Mouse (Mus musculus): ENCODE measurements around the gene Efhd2. TPM values are rescaled to one million over a fixed set of nuclear protein-coding genes. Genes with fewer than 3 reads are reported as not detected.

Gene Efhd2
- polyA plus RNA-seq (2011; ENCODE audit: insufficient read depth, insufficient read length, low replicate concordance, missing spikeins), result 15.9 and 23.8 TPM in 2 replicates

GRCm38 (mm10) chr4:141874601-141875460 is at the start of gene Efhd2:
Gene Efhd2 (minus strand): TSS chr4:141874920.
- H3K27ac ChIP-seq (ENCODE audit: control insufficient read depth, insufficient read depth, low read depth, low read length, poor library complexity), result peak within 1 kb of the TSS; percentile 55; the same call in 1 of the 2 replicates
- WGBS, result 1% methylated on average over 73 of the region's 73 CpGs
- peaks cover 4% of the 10 kb centered on the region for H3K4me1 ChIP-seq (ENCODE audit: control insufficient read depth, insufficient read depth, low read length)
- TF ChIP-seq CTCF (IDR thresholded peaks at IDR 0.05; ENCODE audit: control insufficient read depth, insufficient read depth, low read length), result no peak
- peak; percentile 85; the same call in 1 of the 2 replicates for TF ChIP-seq POLR2A (IDR thresholded peaks at IDR 0.05; ENCODE audit: borderline replicate concordance, control insufficient read depth, low read depth, low read length)
- peak within 1 kb of the TSS; percentile 83 for H3K4me3 ChIP-seq (replicated peaks; ENCODE audit: control insufficient read depth, low read depth, low read length)

DNA sequence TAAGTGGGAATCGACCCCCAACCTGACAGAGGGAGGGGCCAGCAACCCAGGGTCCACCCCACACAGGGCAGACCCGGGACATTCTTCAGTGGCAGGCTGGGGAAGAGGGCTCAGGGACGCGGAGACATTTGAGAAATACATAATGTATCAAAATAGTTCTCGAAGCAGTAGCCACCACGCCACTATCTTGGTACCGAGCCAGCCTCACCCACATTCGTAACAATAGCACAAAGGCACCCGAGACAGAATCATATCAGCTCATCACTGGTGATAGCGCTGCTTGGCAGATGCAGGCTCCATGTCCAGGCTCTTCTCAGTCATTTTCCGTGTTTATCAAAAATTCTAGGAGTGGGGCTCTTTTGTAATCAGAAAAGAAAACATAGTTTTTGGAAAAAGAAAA is 49.2 kb upstream of the Efhd2 start:
- WGBS, result 74% methylated on average over 11 of the region's 11 CpGs

GRCm38 (mm10) chr4:141920391-141920790 is 45.7 kb upstream of the Efhd2 start:
- WGBS, result 81% methylated on average over 10 of the region's 10 CpGs
- no peak overlapping the region for H3K27ac ChIP-seq (ENCODE audit: control insufficient read depth, insufficient read depth, low read depth, low read length, poor library complexity)
- H3K4me3 ChIP-seq (replicated peaks; ENCODE audit: control insufficient read depth, low read depth, low read length), result no peak overlapping the region
- no peaks in the 10 kb centered on the region for H3K4me1 ChIP-seq (ENCODE audit: control insufficient read depth, insufficient read depth, low read length)
- TF ChIP-seq POLR2A (IDR thresholded peaks at IDR 0.05; ENCODE audit: borderline replicate concordance, control insufficient read depth, low read depth, low read length), result no peak
- TF ChIP-seq CTCF (IDR thresholded peaks at IDR 0.05; ENCODE audit: control insufficient read depth, insufficient read depth, low read length), result no peak

More for the DNA sequence above, 49.2 kb upstream of the Efhd2 start:
- no peak overlapping the region for H3K4me3 ChIP-seq (replicated peaks; ENCODE audit: control insufficient read depth, low read depth, low read length)
- H3K27ac ChIP-seq (ENCODE audit: control insufficient read depth, insufficient read depth, low read depth, low read length, poor library complexity), result no peak overlapping the region
- no peaks in the 10 kb centered on the region for H3K4me1 ChIP-seq (ENCODE audit: control insufficient read depth, insufficient read depth, low read length)
- TF ChIP-seq CTCF (IDR thresholded peaks at IDR 0.05; ENCODE audit: control insufficient read depth, insufficient read depth, low read length), result no peak
- no peak for TF ChIP-seq POLR2A (IDR thresholded peaks at IDR 0.05; ENCODE audit: borderline replicate concordance, control insufficient read depth, low read depth, low read length)

GRCm38 (mm10) chr4:141917735-141918419 is 43.2 kb upstream of the Efhd2 start:
- TF ChIP-seq POLR2A (IDR thresholded peaks at IDR 0.05; ENCODE audit: borderline replicate concordance, control insufficient read depth, low read depth, low read length) (no peak), CTCF (IDR thresholded peaks at IDR 0.05; ENCODE audit: control insufficient read depth, insufficient read depth, low read length) (no peak)
- no peak overlapping the region for H3K4me3 ChIP-seq (replicated peaks; ENCODE audit: control insufficient read depth, low read depth, low read length)
- no peaks in the 10 kb centered on the region for H3K4me1 ChIP-seq (ENCODE audit: control insufficient read depth, insufficient read depth, low read length)
- no peak overlapping the region for H3K27ac ChIP-seq (ENCODE audit: control insufficient read depth, insufficient read depth, low read depth, low read length, poor library complexity)
- WGBS, result 15% methylated on average over 7 of the region's 7 CpGs

DNA sequence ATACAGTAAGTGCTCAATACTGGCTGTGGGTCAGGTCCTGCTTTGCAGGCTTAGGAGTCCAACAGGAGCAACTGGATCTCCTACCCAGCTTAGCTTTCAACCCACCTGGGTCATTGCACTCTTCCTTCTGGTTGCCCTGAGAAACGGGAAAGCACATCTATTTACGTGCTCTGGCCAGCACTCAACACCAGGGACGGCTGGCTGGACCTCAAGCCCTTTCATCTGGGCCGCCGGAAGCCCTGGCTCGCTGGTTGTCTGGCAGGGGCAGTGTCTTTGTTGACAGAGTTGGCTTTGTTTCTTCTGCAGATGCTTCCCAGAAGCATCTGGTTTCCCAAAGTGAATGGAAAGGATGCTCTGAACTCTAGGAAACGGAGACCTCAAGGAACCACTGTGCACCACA is 39.3 kb upstream of the Efhd2 start:
- TF ChIP-seq CTCF (IDR thresholded peaks at IDR 0.05; ENCODE audit: control insufficient read depth, insufficient read depth, low read length) (no peak), POLR2A (IDR thresholded peaks at IDR 0.05; ENCODE audit: borderline replicate concordance, control insufficient read depth, low read depth, low read length) (no peak)
- 79% methylated on average over 7 of the region's 7 CpGs for WGBS
- H3K4me1 ChIP-seq (ENCODE audit: control insufficient read depth, insufficient read depth, low read length), result no peaks in the 10 kb centered on the region
- no peak overlapping the region for H3K27ac ChIP-seq (ENCODE audit: control insufficient read depth, insufficient read depth, low read depth, low read length, poor library complexity)
- no peak overlapping the region for H3K4me3 ChIP-seq (replicated peaks; ENCODE audit: control insufficient read depth, low read depth, low read length)

- TF ChIP-seq CTCF (IDR thresholded peaks at IDR 0.05; ENCODE audit: control insufficient read depth, insufficient read depth, low read length) (no peak), POLR2A (IDR thresholded peaks at IDR 0.05; ENCODE audit: borderline replicate concordance, control insufficient read depth, low read depth, low read length) (no peak)
- 73% methylated on average over 13 of the region's 13 CpGs for WGBS
- Histone ChIP-seq H3K4me3 (replicated peaks; ENCODE audit: control insufficient read depth, low read depth, low read length) (no peak overlapping the region), H3K4me1 (ENCODE audit: control insufficient read depth, insufficient read depth, low read length) (no peaks in the 10 kb centered on the region), H3K27ac (ENCODE audit: control insufficient read depth, insufficient read depth, low read depth, low read length, poor library complexity) (no peak overlapping the region)
Measured at GRCm38 (mm10) chr4:141913201-141913993, 38.7 kb upstream of the Efhd2 start.

DNA sequence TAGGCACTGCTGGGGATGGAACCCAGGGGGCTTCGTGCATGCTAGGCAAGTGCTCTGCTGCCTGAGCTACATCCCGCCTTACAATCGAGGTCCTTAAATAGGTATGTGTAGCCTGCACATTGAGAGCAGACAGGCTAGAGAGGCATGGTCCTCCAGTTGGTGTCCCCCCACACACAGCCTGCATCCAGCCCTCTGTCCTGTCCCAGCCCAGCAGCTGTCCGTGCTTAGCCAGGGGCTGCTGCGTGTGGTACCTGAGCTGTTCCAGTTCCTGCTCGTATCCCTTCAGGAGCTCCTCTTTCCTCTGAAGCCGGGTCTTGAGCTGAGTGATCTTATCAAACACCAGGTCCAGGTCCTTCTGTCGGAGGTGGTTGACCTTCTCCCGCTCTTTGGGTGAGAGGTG is 30.0 kb upstream of the Efhd2 start:
- TF ChIP-seq CTCF (IDR thresholded peaks at IDR 0.05; ENCODE audit: control insufficient read depth, insufficient read depth, low read length) (no peak), POLR2A (IDR thresholded peaks at IDR 0.05; ENCODE audit: borderline replicate concordance, control insufficient read depth, low read depth, low read length) (no peak)
- no peak overlapping the region for H3K27ac ChIP-seq (ENCODE audit: control insufficient read depth, insufficient read depth, low read depth, low read length, poor library complexity)
- no peak overlapping the region for H3K4me3 ChIP-seq (replicated peaks; ENCODE audit: control insufficient read depth, low read depth, low read length)
- WGBS, result 86% methylated on average over 9 of the region's 9 CpGs
- no peaks in the 10 kb centered on the region for H3K4me1 ChIP-seq (ENCODE audit: control insufficient read depth, insufficient read depth, low read length)
